Mouse (Mus musculus): Measurements from ENCODE around the gene Ptger1.

Ptger1 gene

DNA sequence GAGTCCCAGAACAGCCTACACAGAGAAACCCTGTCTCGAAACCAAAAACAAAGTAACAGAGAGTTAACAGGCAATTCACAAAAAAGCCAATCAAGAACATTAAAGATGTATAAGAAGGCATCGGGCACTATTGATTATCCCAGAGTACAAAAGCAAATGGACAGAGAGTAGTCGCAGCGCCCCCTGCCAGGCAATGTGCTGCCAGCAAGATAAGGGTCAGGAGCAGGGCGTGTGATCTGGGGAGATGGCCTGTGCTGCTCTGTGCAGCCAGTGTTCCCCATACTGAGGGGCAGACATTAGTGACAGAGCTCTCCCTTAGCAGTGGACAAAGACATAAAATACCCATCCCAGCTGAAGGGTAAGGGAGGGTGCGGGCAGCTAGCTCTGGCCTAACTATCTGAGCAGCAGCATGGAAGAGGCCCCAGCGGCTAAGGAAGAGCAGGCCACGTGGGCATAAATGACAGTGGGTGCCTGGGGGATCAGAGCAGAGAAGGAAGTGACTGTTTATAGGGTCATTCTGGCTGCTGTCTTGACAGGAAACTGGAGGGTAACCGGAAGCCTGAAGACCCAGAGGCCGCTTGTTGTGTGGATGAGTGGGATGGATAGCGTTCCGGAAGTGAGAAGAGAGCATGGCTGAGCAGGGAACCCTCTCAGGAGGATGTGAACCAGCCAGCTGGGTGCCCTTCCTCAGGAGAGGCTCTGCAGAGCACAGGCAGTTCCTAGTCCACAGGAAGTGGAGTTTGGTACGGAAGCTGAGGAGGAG lies 9.8 kb upstream of the Ptger1 start:
- peak; percentile 97 for DNase-seq

DNA sequence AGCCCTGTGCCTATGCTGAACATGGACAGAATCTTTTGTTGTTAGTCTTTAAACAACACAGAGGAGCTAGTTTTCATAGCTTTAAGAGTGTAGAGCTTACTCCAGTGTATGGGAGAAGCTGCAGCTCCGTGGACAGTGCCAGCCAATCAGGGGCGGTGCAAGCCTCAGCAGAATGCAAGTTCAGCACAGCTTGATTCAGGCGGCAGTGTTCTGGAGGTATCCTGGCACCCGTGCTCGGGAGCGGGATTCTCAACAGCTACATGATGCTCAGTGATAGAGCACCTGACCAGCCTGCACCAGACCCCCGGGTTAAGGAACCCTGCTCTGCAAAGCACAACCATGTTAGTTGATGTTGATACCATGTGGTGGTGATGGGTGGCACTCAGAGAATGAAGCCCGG lies 5.9 kb upstream of the Ptger1 start:
- DNase-seq = no peak

DNA sequence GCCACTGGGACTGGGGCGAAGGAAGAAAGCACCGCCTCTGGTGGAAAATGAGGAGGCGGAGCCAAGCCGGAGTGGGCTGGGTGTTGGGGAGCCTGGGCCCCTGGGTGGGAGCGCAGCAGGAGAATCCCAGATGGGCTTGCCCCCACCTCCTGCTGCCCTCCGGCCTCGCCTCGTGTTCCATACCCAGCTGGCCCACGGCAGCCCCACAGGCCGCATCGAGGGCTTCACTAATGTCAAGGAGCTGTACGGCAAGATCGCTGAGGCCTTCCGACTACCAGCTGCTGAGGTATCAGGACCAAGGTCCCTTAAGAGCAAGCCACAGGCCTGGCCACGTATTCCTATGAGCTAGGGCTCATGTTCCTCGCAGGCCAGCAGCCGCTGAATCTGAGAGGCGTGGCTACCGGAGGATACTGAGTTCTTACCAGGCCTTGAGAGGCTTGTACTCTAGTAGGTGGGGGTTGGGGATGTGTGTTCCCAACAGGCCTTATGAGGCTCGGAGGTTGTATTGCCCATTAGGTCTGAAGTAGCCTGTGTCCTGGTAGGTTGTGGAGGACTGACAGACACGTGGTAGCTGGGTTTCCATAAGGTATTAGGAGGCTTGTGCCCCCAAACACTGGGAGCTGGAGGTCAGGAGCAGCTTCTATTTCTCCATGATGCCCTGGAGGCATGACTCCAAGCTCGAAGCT lies 5.3 kb upstream of the Ptger1 start:
- peak; percentile 93 for DNase-seq

- peak; percentile 99 for DNase-seq
Measured at GRCm38 (mm10) chr8:83662421-83662826, 4.1 kb upstream of the Ptger1 start.

- peak; percentile 92 for DNase-seq
Measured at GRCm38 (mm10) chr8:83664096-83664495, 2.4 kb upstream of the Ptger1 start.

DNA sequence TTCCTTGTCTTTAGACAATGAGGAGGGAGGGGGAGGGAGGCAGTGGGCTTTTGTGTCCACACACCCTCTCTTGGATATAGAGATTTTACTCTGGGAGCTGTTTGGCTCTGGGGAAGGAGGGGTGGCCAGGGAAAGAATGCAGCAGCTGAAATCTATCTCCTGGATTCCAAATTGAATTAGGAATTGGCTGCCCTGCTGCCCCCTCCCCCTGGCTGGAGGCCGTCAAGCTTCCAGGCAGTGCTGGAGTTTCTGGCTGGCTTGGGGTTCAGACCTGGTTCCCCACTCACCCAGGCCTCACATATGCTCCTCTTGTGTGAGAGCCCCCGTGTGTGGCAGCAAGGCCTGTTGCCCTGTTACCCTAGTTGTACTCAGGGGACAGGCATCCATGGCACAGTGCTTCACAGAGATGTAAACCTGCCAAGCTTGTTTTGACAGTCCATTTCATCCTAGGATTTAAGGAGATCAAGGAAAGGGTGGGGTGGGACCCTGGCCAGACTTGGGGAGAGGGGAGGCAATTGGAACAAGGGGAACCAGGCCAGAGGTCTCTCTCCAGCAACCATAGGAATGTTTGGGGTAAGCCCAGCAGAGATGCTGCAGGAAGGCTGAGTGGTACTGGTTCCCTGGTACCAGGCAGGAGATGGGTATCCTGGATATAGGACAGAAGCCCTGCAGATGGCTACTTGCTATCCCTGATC lies 1.4 kb upstream of the Ptger1 start:
- peak; percentile 93 for DNase-seq

GRCm38 (mm10) chr8:83666866-83667234 lies 372 bp downstream of the Ptger1 start:
- DNase-seq = no peak

GRCm38 (mm10) chr8:83667526-83667925 lies 1.0 kb downstream of the Ptger1 start:
- DNase-seq = no peak

GRCm38 (mm10) chr8:83668010-83668916 lies 1.8 kb downstream of the Ptger1 start:
- DNase-seq = peak; percentile 95

DNA sequence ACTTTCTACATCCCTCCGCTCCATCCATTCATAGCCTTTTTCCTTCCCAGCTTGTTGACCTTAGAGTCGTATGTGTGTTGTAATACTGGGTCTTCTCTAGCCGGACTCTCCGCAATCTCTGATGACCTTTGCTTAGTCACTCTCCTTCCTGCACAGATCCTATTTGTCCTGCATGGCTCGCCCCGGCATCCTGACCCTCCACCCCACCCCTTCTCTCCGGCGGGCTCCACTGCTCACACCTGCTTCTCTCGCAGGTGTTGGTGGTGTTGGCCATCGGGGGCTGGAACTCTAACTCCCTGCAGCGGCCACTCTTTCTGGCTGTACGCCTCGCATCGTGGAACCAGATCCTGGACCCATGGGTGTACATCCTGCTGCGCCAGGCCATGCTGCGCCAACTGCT lies 2.5 kb downstream of the Ptger1 start:
- DNase-seq = peak; percentile 93

DNA sequence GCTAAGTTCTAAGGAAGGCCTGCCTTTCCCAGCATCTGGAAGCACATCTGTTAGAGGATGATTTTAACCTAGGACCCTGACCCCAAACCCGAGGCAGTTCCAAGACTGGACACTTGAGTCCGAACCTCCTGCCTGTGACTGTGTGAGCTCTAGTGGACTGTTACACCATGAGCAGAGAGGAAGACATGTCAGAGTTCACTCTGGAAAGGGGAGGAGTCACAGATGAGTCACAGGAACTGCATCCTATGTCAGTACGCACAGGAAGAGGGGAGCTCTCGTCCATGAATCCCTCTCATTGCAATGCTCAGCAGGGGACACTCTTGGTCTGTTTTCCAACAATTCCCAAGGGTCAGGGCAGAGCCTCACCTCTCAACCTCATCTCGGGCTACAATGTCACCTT lies 6.5 kb downstream of the Ptger1 start:
- DNase-seq = no peak

- DNase-seq = no peak
Measured at GRCm38 (mm10) chr8:83674497-83674896, 8.0 kb downstream of the Ptger1 start.

- peak; percentile 82 for DNase-seq
Measured at GRCm38 (mm10) chr8:83679866-83680265, 13.4 kb downstream of the Ptger1 start.

- peak; percentile 82 for DNase-seq
Measured at GRCm38 (mm10) chr8:83680603-83681002, 14.1 kb downstream of the Ptger1 start.

DNA sequence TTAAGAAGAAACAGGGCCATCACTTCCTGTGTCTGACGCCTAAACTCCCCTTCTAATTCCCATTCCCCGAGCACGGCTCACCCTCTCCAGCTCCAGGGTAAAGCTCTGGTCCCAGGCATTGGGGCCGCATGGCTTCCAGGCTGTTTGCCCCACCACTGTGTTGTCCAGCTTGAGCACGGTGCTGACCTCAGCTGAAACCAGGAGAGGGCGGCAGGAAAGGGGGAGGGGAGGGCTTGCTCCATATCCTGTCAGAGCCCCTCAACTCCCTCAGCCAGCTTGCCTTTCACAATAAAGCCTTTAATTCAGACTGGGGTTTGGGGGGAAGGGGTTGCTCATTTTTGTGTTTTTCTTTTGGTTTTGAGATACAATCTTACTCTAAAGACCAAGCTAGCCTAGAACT lies 14.6 kb downstream of the Ptger1 start:
- DNase-seq = peak; percentile 91

- peak; percentile 84 for DNase-seq
Measured at GRCm38 (mm10) chr8:83684517-83684916, 18.0 kb downstream of the Ptger1 start.

- DNase-seq = no peak
Measured at GRCm38 (mm10) chr8:83689264-83689663, 22.8 kb downstream of the Ptger1 start.

DNA sequence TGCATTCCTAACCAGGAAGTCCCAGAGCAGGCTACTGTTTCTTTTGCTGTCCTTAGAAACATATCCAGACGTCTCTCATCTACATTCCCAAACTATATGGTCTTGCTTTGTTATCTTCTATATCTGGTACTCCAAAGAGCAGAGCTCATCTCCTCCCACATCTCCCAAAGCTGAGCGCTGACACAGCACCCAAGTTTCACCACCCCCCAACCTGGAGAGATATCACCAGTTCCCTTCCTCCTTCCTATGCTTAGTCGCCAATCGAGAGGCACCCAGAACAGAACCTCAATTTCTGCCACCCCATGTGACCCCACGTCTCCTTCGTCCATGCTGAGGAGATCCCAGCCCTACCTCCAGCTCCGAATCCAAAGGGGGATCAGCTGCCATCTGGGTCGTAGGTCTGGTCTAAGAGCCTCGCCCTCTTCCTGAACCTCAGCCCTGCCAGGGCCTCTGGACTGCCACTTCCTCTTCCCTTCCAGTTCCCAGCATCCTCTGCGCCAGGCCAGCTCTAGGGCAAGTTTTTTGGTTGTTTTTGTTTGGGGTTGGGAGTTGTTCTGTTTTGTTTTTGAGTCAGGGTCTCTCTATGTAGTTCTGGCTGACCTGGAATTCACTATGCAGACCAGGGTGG lies 27.2 kb downstream of the Ptger1 start:
- DNase-seq = peak; percentile 96

- peak; percentile 87 for DNase-seq
Measured at GRCm38 (mm10) chr8:83694369-83695160, 28.1 kb downstream of the Ptger1 start.

- DNase-seq = peak; percentile 94
Measured at GRCm38 (mm10) chr8:83695351-83696106, 29.1 kb downstream of the Ptger1 start.
